Mouse (Mus musculus): Measurements from ENCODE around the gene Bcar3.

- TF ChIP-seq CTCF (IDR thresholded peaks at IDR 0.05; ENCODE audit: extremely low read depth, insufficient read length, insufficient replicate concordance, low read depth, low read length) (no peak), POLR2A (IDR thresholded peaks at IDR 0.05; ENCODE audit: low read depth, low read length) (no peak)
Measured at GRCm38 (mm10) chr3:122417466-122417865, 123.5 kb downstream of the Bcar3 start.

Measured in small intestine, adult 2 months (tissue).